Mouse (Mus musculus): ENCODE data around the gene Bsn. TPM values are rescaled to one million over a fixed set of nuclear protein-coding genes. Genes with fewer than 3 reads are reported as not detected.

Bsn gene
- polyA plus RNA-seq, 1 experiment from 2014 or later = 2.7 TPM

DNA sequence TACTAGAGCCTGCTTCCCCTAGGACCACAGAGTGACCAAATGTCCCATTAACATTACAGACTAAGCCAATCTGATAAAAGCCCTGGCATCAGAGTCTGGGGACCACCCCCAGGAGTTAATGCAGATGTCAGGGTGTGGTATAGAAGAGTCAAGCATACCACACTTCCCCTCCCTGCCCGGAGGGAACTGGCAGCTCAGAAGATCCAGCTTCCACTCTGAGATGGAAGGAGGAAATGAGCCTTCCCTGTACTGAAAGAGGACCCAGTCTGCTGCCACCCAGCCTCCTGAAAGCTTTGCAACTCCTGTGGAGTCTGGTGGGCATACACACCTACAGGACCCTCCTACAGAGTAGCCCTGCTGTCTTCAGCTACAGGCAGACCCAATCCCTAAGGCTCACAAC, 135.1 kb downstream of the Bsn start:
- Histone ChIP-seq H3K9me3 (ENCODE audit: control insufficient read depth, low read depth, low read length) (no peaks in the 10 kb centered on the region), H3K4me3 (ENCODE audit: low read depth, low read length) (no peak overlapping the region), H3K27ac (ENCODE audit: low read length) (no peak overlapping the region), H3K4me1 (ENCODE audit: control insufficient read depth, insufficient read depth, low read length) (peaks cover 2% of the 10 kb centered on the region; the same call in 1 of the 2 replicates), H3K36me3 (ENCODE audit: control insufficient read depth, insufficient read depth, low read length) (peaks cover 30% of the 10 kb centered on the region), H3K4me2 (replicated peaks; ENCODE audit: low read depth, low read length) (no peak overlapping the region), H3K9ac (replicated peaks; ENCODE audit: low read depth, low read length) (no peak overlapping the region), H3K27me3 (ENCODE audit: control insufficient read depth, insufficient read depth, low read length) (no peaks in the 10 kb centered on the region)
- ATAC-seq (ENCODE audit: insufficient number of reproducible peaks, insufficient read depth, low FRiP score, low read depth) = no peak
- 65% methylated on average over 1 of the region's 1 CpGs for WGBS

DNA sequence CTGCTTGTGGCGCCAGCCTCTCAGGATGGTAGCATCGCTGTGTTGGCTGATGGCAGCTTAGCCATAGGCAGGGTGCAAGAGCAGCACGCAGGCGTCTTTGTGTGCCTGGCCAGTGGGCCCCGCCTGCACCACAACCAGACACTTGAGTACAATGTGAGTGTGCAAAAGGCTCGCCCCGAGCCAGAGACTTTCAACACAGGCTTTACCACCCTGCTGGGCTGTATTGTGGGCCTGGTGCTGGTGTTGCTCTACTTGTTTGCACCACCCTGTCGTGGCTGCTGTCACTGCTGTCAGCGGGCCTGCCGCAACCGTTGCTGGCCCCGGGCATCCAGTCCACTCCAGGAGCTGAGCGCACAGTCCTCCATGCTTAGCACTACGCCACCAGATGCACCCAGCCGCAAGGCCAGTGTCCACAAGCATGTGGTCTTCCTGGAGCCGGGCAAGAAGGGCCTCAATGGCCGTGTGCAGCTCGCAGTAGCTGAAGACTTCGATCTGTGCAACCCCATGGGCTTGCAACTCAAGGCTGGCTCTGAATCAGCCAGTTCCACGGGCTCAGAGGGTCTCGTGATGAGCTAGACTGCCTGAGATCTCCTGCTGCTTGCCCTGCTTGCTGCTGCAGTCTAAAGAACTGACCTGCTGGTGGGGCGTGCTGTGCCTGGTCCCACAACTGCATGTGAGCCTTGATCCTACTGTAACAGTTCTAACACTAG, 135.7 kb downstream of the Bsn start:
- Histone ChIP-seq H3K9ac (replicated peaks; ENCODE audit: low read depth, low read length) (no peak overlapping the region), H3K27ac (ENCODE audit: low read length) (no peak overlapping the region), H3K27me3 (ENCODE audit: control insufficient read depth, insufficient read depth, low read length) (no peaks in the 10 kb centered on the region), H3K4me1 (ENCODE audit: control insufficient read depth, insufficient read depth, low read length) (peaks cover 8% of the 10 kb centered on the region; the same call in 1 of the 2 replicates), H3K9me3 (ENCODE audit: control insufficient read depth, low read depth, low read length) (no peaks in the 10 kb centered on the region), H3K4me2 (replicated peaks; ENCODE audit: low read depth, low read length) (no peak overlapping the region), H3K36me3 (ENCODE audit: control insufficient read depth, insufficient read depth, low read length) (peaks cover 26% of the 10 kb centered on the region; the same call in 1 of the 2 replicates), H3K4me3 (ENCODE audit: low read depth, low read length) (no peak overlapping the region)
- ATAC-seq (ENCODE audit: insufficient number of reproducible peaks, insufficient read depth, low FRiP score, low read depth) = no peak
- WGBS = 87% methylated on average over 22 of the region's 22 CpGs

DNA sequence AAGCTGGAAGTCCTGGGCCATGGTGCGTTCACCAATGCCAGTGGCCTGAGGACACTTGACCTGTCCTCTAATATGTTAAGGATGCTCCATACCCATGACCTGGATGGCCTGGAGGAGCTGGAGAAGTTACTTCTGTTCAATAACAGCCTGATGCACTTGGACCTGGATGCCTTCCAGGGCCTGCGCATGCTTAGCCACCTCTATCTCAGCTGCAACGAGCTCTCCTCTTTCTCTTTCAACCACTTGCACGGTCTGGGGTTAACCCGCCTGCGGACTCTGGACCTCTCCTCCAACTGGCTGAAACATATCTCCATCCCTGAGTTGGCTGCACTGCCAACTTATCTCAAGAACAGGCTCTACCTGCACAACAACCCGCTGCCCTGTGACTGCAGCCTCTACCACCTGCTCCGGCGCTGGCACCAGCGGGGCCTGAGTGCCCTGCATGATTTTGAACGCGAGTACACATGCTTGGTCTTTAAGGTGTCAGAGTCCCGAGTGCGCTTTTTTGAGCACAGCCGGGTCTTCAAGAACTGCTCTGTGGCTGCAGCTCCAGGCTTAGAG, 136.4 kb downstream of the Bsn start:
- H3K27ac ChIP-seq (ENCODE audit: low read length) = no peak overlapping the region
- peaks cover 9% of the 10 kb centered on the region; the same call in 1 of the 2 replicates for H3K4me1 ChIP-seq (ENCODE audit: control insufficient read depth, insufficient read depth, low read length)
- H3K4me3 ChIP-seq (ENCODE audit: low read depth, low read length) = no peak overlapping the region
- ATAC-seq (ENCODE audit: insufficient number of reproducible peaks, insufficient read depth, low FRiP score, low read depth) = no peak
- H3K9ac ChIP-seq (replicated peaks; ENCODE audit: low read depth, low read length) = no peak overlapping the region
- 0 out of 2 replicates have a peak overlapping the region, but pooled peaks have one; percentile 33 for H3K4me2 ChIP-seq (replicated peaks; ENCODE audit: low read depth, low read length)
- H3K9me3 ChIP-seq (ENCODE audit: control insufficient read depth, low read depth, low read length) = no peaks in the 10 kb centered on the region
- H3K36me3 ChIP-seq (ENCODE audit: control insufficient read depth, insufficient read depth, low read length) = peaks cover 26% of the 10 kb centered on the region; the same call in 1 of the 2 replicates
- WGBS = 86% methylated on average over 15 of the region's 15 CpGs
- H3K27me3 ChIP-seq (ENCODE audit: control insufficient read depth, insufficient read depth, low read length) = no peaks in the 10 kb centered on the region

- Histone ChIP-seq H3K36me3 (ENCODE audit: control insufficient read depth, insufficient read depth, low read length) (peaks cover 26% of the 10 kb centered on the region; the same call in 1 of the 2 replicates), H3K4me3 (ENCODE audit: low read depth, low read length) (peak within 1 kb of the TSS; percentile 7; the same call in 1 of the 2 replicates), H3K27ac (ENCODE audit: low read length) (peak within 1 kb of the TSS; percentile 22), H3K27me3 (ENCODE audit: control insufficient read depth, insufficient read depth, low read length) (no peaks in the 10 kb centered on the region), H3K9ac (replicated peaks; ENCODE audit: low read depth, low read length) (no peak within 1 kb of the TSS), H3K4me2 (replicated peaks; ENCODE audit: low read depth, low read length) (peak within 1 kb of the TSS; percentile 33), H3K9me3 (ENCODE audit: control insufficient read depth, low read depth, low read length) (no peaks in the 10 kb centered on the region), H3K4me1 (ENCODE audit: control insufficient read depth, insufficient read depth, low read length) (peaks cover 10% of the 10 kb centered on the region)
- peak; percentile 66 for ATAC-seq (ENCODE audit: insufficient number of reproducible peaks, insufficient read depth, low FRiP score, low read depth)
- WGBS = 58% methylated on average over 20 of the region's 20 CpGs
These were observed 137.1 kb downstream of the Bsn start, which contains the start of gene Amigo3 for GRCm38 (mm10) chr9:108052885-108053664. Gene Amigo3, plus strand, starts transcription at chr9:108053159.

DNA sequence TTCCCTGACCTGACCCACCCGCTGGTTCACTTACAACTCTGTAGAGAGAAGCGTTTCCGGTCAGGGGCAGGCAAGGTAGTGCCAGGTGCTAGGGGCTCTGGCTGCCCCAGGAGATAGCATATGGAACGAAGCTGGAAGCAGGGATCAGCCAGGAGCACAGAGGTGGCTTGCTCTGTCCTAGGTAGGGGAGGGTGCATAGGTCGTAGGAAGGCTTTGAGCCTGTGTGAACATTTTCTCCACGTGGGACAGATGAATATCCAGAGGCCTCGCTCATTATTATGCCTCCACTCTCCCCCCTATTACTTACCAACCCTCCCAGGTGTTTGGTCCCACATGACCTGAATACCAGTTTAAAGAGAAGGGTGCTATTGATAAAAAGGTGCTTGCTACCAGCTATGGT, 137.8 kb downstream of the Bsn start:
- no peak for ATAC-seq (ENCODE audit: insufficient number of reproducible peaks, insufficient read depth, low FRiP score, low read depth)

GRCm38 (mm10) chr9:108051931-108052220, 138.3 kb downstream of the Bsn start:
- H3K4me1 ChIP-seq (ENCODE audit: control insufficient read depth, insufficient read depth, low read length) = peaks cover 14% of the 10 kb centered on the region
- no peak overlapping the region for H3K27ac ChIP-seq (ENCODE audit: low read length)
- peaks cover 32% of the 10 kb centered on the region; the same call in 1 of the 2 replicates for H3K36me3 ChIP-seq (ENCODE audit: control insufficient read depth, insufficient read depth, low read length)
- no peak overlapping the region for H3K4me3 ChIP-seq (ENCODE audit: low read depth, low read length)
- no peak overlapping the region for H3K9ac ChIP-seq (replicated peaks; ENCODE audit: low read depth, low read length)
- no peak for ATAC-seq (ENCODE audit: insufficient number of reproducible peaks, insufficient read depth, low FRiP score, low read depth)
- no peaks in the 10 kb centered on the region for H3K27me3 ChIP-seq (ENCODE audit: control insufficient read depth, insufficient read depth, low read length)
- H3K4me2 ChIP-seq (replicated peaks; ENCODE audit: low read depth, low read length) = no peak overlapping the region
- no peaks in the 10 kb centered on the region for H3K9me3 ChIP-seq (ENCODE audit: control insufficient read depth, low read depth, low read length)
- WGBS = 81% methylated on average over 4 of the region's 4 CpGs

More for the DNA sequence above, 137.8 kb downstream of the Bsn start:
- Histone ChIP-seq H3K4me2 (replicated peaks; ENCODE audit: low read depth, low read length) (no peak overlapping the region), H3K36me3 (ENCODE audit: control insufficient read depth, insufficient read depth, low read length) (peaks cover 26% of the 10 kb centered on the region; the same call in 1 of the 2 replicates), H3K4me1 (ENCODE audit: control insufficient read depth, insufficient read depth, low read length) (peaks cover 14% of the 10 kb centered on the region), H3K4me3 (ENCODE audit: low read depth, low read length) (no peak overlapping the region), H3K27me3 (ENCODE audit: control insufficient read depth, insufficient read depth, low read length) (no peaks in the 10 kb centered on the region), H3K9ac (replicated peaks; ENCODE audit: low read depth, low read length) (no peak overlapping the region), H3K9me3 (ENCODE audit: control insufficient read depth, low read depth, low read length) (no peaks in the 10 kb centered on the region), H3K27ac (ENCODE audit: low read length) (peak overlapping the region; percentile 15; the same call in 1 of the 2 replicates)
- 74% methylated on average over 7 of the region's 7 CpGs for WGBS

DNA sequence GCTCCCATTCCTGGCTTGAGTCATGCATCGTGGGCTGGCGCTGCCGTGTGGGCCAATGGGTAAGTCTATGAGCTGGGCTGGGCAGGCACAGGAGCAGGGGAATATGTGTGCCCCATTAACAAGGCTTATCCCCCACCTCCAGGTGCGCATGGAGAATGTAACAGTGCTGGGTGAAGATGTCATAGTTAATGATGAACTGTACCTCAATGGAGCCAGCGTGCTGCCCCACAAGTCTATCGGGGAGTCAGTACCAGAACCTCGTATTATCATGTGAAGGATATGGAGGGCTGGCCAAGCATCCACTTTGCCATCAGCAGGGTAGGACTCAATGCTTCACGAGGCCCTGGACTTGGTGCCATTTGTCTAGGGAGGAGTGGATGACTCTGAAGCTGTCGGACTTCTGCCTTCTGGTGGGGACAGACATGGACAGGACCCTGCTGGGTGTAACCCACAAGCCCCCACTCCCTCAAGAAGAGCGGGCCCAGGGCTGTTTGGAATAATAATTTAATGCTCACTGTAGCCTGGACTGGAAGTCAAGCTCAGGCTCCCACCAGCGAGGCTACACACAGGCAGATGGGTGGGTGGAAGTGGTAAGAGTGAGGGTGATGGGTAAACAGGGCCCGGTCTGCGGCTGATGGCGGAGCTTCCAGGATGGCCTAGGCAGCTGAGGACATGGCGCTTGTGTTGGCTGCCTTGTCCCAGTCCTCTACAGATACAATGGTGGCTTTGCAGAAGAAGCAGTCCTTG, 138.8 kb downstream of the Bsn start:
- no peaks in the 10 kb centered on the region for H3K9me3 ChIP-seq (ENCODE audit: control insufficient read depth, low read depth, low read length)
- WGBS = 92% methylated on average over 15 of the region's 15 CpGs
- H3K4me1 ChIP-seq (ENCODE audit: control insufficient read depth, insufficient read depth, low read length) = peaks cover 14% of the 10 kb centered on the region
- H3K4me2 ChIP-seq (replicated peaks; ENCODE audit: low read depth, low read length) = no peak overlapping the region
- H3K36me3 ChIP-seq (ENCODE audit: control insufficient read depth, insufficient read depth, low read length) = peaks cover 37% of the 10 kb centered on the region; the same call in 1 of the 2 replicates
- no peak overlapping the region for H3K27ac ChIP-seq (ENCODE audit: low read length)
- no peak overlapping the region for H3K4me3 ChIP-seq (ENCODE audit: low read depth, low read length)
- ATAC-seq (ENCODE audit: insufficient number of reproducible peaks, insufficient read depth, low FRiP score, low read depth) = no peak
- H3K9ac ChIP-seq (replicated peaks; ENCODE audit: low read depth, low read length) = no peak overlapping the region
- H3K27me3 ChIP-seq (ENCODE audit: control insufficient read depth, insufficient read depth, low read length) = no peaks in the 10 kb centered on the region
